Mouse (Mus musculus): ENCODE measurements around the gene St3gal4.

The St3gal4 gene

GRCm38 (mm10) chr9:35128564-35128963 is 9.5 kb upstream of the St3gal4 start:
- no peak for DNase-seq

- DNase-seq, result no peak
Measured at GRCm38 (mm10) chr9:35127561-35127960, 8.5 kb upstream of the St3gal4 start.

GRCm38 (mm10) chr9:35127147-35127546 is 8.1 kb upstream of the St3gal4 start:
- no peak for DNase-seq

- no peak for DNase-seq
Measured at GRCm38 (mm10) chr9:35124678-35124955, 5.5 kb upstream of the St3gal4 start.

- no peak for DNase-seq
Measured at GRCm38 (mm10) chr9:35123804-35124677, 5.0 kb upstream of the St3gal4 start.

GRCm38 (mm10) chr9:35123456-35123803 is 4.4 kb upstream of the St3gal4 start:
- no peak for DNase-seq

- DNase-seq, result no peak
Measured at GRCm38 (mm10) chr9:35122551-35123266, 3.6 kb upstream of the St3gal4 start.

GRCm38 (mm10) chr9:35118563-35118962 is 505 bp downstream of the St3gal4 start:
- DNase-seq, result no peak

- DNase-seq, result no peak
Measured at GRCm38 (mm10) chr9:35117384-35118295, 1.4 kb downstream of the St3gal4 start.

- peak; percentile 65 for DNase-seq
Measured at GRCm38 (mm10) chr9:35116391-35117381, 2.4 kb downstream of the St3gal4 start.

- DNase-seq, result no peak
Measured at GRCm38 (mm10) chr9:35115804-35116203, 3.3 kb downstream of the St3gal4 start.

- no peak for DNase-seq
Measured at GRCm38 (mm10) chr9:35115299-35115698, 3.8 kb downstream of the St3gal4 start.

- no peak for DNase-seq
Measured at GRCm38 (mm10) chr9:35114234-35114633, 4.8 kb downstream of the St3gal4 start.

GRCm38 (mm10) chr9:35111941-35112595 is 7.0 kb downstream of the St3gal4 start:
- DNase-seq, result no peak

GRCm38 (mm10) chr9:35111446-35111845 is 7.6 kb downstream of the St3gal4 start:
- DNase-seq, result no peak

GRCm38 (mm10) chr9:35110567-35110966 is 8.5 kb downstream of the St3gal4 start:
- no peak for DNase-seq

GRCm38 (mm10) chr9:35110051-35110450 is 9.0 kb downstream of the St3gal4 start:
- no peak for DNase-seq

GRCm38 (mm10) chr9:35108916-35109315 is 10.2 kb downstream of the St3gal4 start:
- DNase-seq, result peak; percentile 50

GRCm38 (mm10) chr9:35108066-35108465 is 11.0 kb downstream of the St3gal4 start:
- no peak for DNase-seq

- DNase-seq, result no peak
Measured at GRCm38 (mm10) chr9:35107396-35107795, 11.7 kb downstream of the St3gal4 start.
